Mouse (Mus musculus) cerebellum, adult 2 months (tissue): ENCODE measurements around the gene Gfra1.

ENCODE experiments used
- CTCF ChIP-seq: fragments of 200-500 bp; IDR thresholded peaks from 2 replicates; pipeline ENCODE4 v1.5.1; 2011; ENCODE audit warnings: low read depth, mild to moderate bottlenecking, control low read depth, low read length, moderate library complexity, borderline replicate concordance; ENCODE audit not compliant: insufficient read depth
- POLR2A ChIP-seq: fragments of 200-500 bp; IDR thresholded peaks from 2 replicates; pipeline ENCODE4 v1.6.1; 2011; ENCODE audit warnings: low read length, control low read depth, borderline replicate concordance; ENCODE audit not compliant: insufficient read depth

DNA sequence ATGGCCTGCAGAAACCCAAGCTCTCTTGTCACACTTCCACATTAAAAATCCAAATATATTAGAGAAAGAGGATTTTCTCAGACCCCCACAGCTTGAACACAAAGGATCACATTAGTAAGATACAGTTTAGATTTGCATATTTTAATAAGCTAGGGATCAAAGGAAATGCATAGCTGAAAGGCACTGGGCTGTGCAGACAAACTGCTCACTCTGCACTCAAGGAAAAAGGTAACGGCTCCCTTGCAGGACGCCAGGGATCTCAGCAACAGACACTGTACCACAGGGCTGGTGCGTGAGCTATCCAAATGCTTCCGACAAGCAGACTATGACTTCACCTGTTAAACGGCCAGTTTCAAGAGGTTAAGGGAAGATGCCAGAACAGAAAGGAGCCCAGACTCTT is 127.7 kb downstream of the Gfra1 start:
- no peak for TF ChIP-seq POLR2A
- no peak for TF ChIP-seq CTCF
